ENCODE assay signal across 18 mouse cellular contexts in the genomic region with DNA sequence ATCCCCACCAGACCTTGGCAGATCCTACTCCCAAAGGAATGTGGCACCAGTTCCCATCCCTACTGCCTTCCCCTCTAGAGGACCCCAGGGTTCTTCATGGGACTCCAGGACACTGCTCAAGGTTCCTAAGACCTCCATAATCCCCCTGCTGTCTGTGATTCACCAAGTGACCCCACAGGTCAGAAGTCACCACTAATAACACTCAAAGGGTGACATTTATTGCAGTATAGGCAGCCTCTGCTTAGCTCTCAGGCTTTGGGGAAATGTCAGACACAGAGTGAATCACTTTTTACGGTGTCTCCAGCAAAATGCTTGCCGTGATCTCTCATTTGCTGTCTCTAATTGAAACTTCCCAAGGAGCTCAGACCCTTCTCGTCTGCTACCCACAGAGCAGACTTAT.
A peak's percentile ranks its signal among the peaks of the same experiment; 100 is the strongest.
DNase-seq lines count a peak whose midpoint lies in the region; TF ChIP-seq lines count a peak whose summit lies in the region.
"Had no signal": no experiment of that assay in that cellular context is flagged by ENCODE, and none has a peak within 500 bp of the region (broad histone marks: within the 10 kb centered on the region; RNA-seq: fewer than 3 reads in every experiment).

No protein-coding gene starts in this region.

- no peak overlapping the region for H3K27ac ChIP-seq in testis, adult 2 months (ENCODE audit: control insufficient read depth, insufficient read depth, low read depth, low read length)

- no peak for TF ChIP-seq CTCF in testis, adult 2 months (IDR thresholded peaks at IDR 0.05; ENCODE audit: control insufficient read depth, insufficient read depth, insufficient replicate concordance, low read depth, low read length)

- TF ChIP-seq POLR2A in testis, adult 2 months (IDR thresholded peaks at IDR 0.05; ENCODE audit: control insufficient read depth, low read depth, low read length): no peak

- DNase-seq in embryo, embryonic 10 days (ENCODE audit: low spot score): peak; percentile 38
- no peak for DNase-seq in embryo, embryonic 11 days
- peak; percentile 50 for DNase-seq in embryo, embryonic 10.5 days (ENCODE audit: low spot score)
- no peak for DNase-seq in embryo, embryonic 9.5 days (ENCODE audit: extremely low spot score)
- DNase-seq in testis, postnatal 10 days (ENCODE audit: low spot score): no peak
- peak; percentile 53 for DNase-seq in mesoderm, embryonic 11.5 days (ENCODE audit: low read depth, low spot score)
- DNase-seq in thymus, postnatal 36 days: no peak
- DNase-seq: adrenal gland, adult 2 months; adrenal gland, adult 8-10 months; adrenal gland, postnatal 10 days; adrenal gland, postnatal 14 days; adrenal gland, postnatal 25 days; adrenal gland, postnatal 36 days; B cell, adult 2 months; cerebellum, adult 11 months; cerebellum, adult 11-12 months had no signal

- H3K27me3 ChIP-seq in testis, adult 2 months (ENCODE audit: control insufficient read depth, insufficient read depth, low read length): no peaks in the 10 kb centered on the region

- no peaks in the 10 kb centered on the region for H3K4me1 ChIP-seq in testis, adult 2 months (ENCODE audit: control insufficient read depth, insufficient read depth, low read length)

- H3K4me3 ChIP-seq in testis, adult 2 months (ENCODE audit: control insufficient read depth, low read depth, low read length): peak overlapping the region; percentile 63

- H3K36me3 ChIP-seq in testis, adult 2 months (ENCODE audit: control insufficient read depth, insufficient read depth, low read length): no peaks in the 10 kb centered on the region
- H3K36me3 ChIP-seq: G1E had no signal

Comparison
In these comparisons a context has a peak if more than half of its experiments do, and no peak if none do; other contexts are left out.
1. DNase-seq: peak in embryo, embryonic 10 days (single experiment), embryo, embryonic 10.5 days (single experiment) and mesoderm, embryonic 11.5 days (single experiment); none in embryo, embryonic 11 days (single experiment), embryo, embryonic 9.5 days (single experiment), testis, postnatal 10 days (single experiment) and thymus, postnatal 36 days (0 of 2).